In the genomic region with DNA sequence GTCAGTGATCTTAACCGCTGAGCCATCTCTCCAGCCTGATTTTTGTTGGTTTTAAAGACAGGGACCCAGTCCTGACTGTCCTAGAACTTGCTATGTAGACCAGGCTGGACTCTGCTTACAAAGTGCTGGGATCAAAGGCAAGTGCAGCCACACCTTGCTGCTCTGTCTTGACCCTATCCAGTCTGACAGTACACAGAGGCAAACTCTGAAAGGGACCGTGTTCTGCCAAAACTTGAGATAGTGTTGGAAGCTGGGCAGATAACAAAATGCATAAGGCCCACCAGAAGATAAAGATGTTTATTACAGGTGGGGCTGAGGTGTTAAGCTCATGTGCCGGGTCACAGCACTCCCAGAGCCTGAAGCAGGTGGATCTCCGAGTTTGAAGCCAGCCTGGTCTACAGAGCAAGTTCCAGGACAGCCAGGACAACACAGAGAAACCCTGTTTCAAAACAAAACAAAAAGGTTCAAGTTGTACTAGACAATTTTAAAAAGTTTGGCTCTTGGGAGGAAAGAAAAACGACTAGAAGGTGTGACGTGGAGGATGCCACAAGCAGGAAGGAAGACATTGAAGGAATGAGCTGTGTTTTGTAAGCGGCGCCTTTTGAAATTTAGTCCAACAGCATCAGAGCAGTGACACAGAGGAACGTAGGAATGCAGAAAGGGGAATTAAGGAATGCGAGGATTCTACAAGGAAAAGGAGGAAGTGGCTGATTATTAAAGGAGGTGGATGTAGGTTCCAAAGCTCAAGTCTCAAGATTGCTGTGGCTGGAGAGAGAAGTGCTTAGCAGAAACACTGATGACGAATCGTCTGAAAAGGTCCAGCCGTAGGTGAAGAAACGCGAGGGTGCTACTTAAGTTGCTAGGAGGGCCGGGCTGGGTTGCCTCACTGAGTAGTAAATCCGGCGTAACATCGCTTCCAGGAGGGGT, we compare ENCODE assay signal across 9 mouse cellular contexts. TPM values are rescaled to one million over a fixed set of nuclear protein-coding genes. Genes with fewer than 3 reads are reported as not detected.
DNase-seq lines count a peak whose midpoint lies in the region; ATAC-seq and TF ChIP-seq lines count a peak whose summit lies in the region.
"Had no signal": no experiment of that assay in that cellular context is flagged by ENCODE, and none has a peak within 500 bp of the region (broad histone marks: within the 10 kb centered on the region; RNA-seq: fewer than 3 reads in every experiment).

No protein-coding gene starts in this region.

- in situ Hi-C loops in ES-E14 (cut with MboI; ENCODE audit: low sequenced_read_pairs in 2 of 2, unreplicated experiment in 2 of 2): no loop called here

- TF ChIP-seq CTCF in gastrocnemius, adult 2 months (IDR thresholded peaks at IDR 0.05): no peak

- no peaks in the 10 kb centered on the region for H3K27me3 ChIP-seq in forebrain, embryonic 15.5 days
- H3K27me3 ChIP-seq in liver, embryonic 16.5 days (ENCODE audit: control insufficient read depth, insufficient read depth, low read depth, low read length): no peaks in the 10 kb centered on the region
- H3K27me3 ChIP-seq: Patski had no signal

- peak overlapping the region; percentile 89 for H3K4me2 ChIP-seq in forebrain, embryonic 15.5 days (replicated peaks)
- H3K4me2 ChIP-seq in liver, embryonic 16.5 days (ENCODE audit: low read depth, low read length): peak overlapping the region; percentile 79

- H3K4me3 ChIP-seq in gastrocnemius, adult 2 months: peak overlapping the region; percentile 73
- H3K4me3 ChIP-seq in ES-E14 (ENCODE audit: insufficient read depth in 1 of 2, low read depth in 1 of 2, low read length in 2 of 2, poor library complexity in 1 of 2, severe bottlenecking in 1 of 2): peak overlapping the region; percentile 82 to 87
- peak overlapping the region; percentile 69 for H3K4me3 ChIP-seq in forebrain, embryonic 15.5 days
- H3K4me3 ChIP-seq in liver, embryonic 16.5 days (ENCODE audit: low read depth, low read length): peak overlapping the region; percentile 82

- DNase-seq in gastrocnemius, adult 2 months: no peak
- DNase-seq in gastrocnemius, postnatal 36 days: no peak
- DNase-seq in ES-E14 (ENCODE audit: low read depth, low spot score) (no peak), adipocyte (ENCODE audit: low spot score) (no peak)
- no peak for DNase-seq in urinary bladder, postnatal 4 days (ENCODE audit: low spot score in 2 of 2)
- no peak for DNase-seq in adrenal gland, adult 18-20 months (ENCODE audit: low spot score in 2 of 2)

- no peaks in the 10 kb centered on the region for H3K9me3 ChIP-seq in ES-E14 (ENCODE audit: control insufficient read depth, insufficient read depth, low read depth, low read length)
- H3K9me3 ChIP-seq in forebrain, embryonic 15.5 days: no peaks in the 10 kb centered on the region
- no peaks in the 10 kb centered on the region for H3K9me3 ChIP-seq in liver, embryonic 16.5 days (replicated peaks; ENCODE audit: control insufficient read depth, low read length)

- H3K27ac ChIP-seq in gastrocnemius, adult 2 months: peak overlapping the region; percentile 54; the same call in 1 of the 2 replicates
- H3K27ac ChIP-seq in ES-E14 (ENCODE audit: insufficient read depth, low read depth, low read length, poor library complexity, severe bottlenecking): no peak overlapping the region; the same call in 1 of the 2 replicates
- no peak overlapping the region for H3K27ac ChIP-seq in forebrain, embryonic 15.5 days (replicated peaks)
- peak overlapping the region; percentile 86 for H3K27ac ChIP-seq in liver, embryonic 16.5 days (ENCODE audit: low read length)

- peak overlapping the region; percentile 85 for H3K9ac ChIP-seq in ES-E14 (ENCODE audit: insufficient read depth, low read depth, low read length, poor library complexity, severe bottlenecking)
- H3K9ac ChIP-seq in forebrain, embryonic 15.5 days (replicated peaks): peak overlapping the region; percentile 63
- peak overlapping the region; percentile 76 for H3K9ac ChIP-seq in liver, embryonic 16.5 days (ENCODE audit: low read depth, low read length)

- no peak for ATAC-seq in forebrain, embryonic 15.5 days (replicated peaks)
- peak; percentile 16 for ATAC-seq in liver, embryonic 16.5 days (ENCODE audit: low read depth)

- H3K36me3 ChIP-seq in ES-E14 (ENCODE audit: control insufficient read depth, insufficient read depth, low read length, poor library complexity, severe bottlenecking): peaks cover 6% of the 10 kb centered on the region
- H3K36me3 ChIP-seq in forebrain, embryonic 15.5 days: peaks cover 23% of the 10 kb centered on the region
- peaks cover 5% of the 10 kb centered on the region; the same call in 1 of the 2 replicates for H3K36me3 ChIP-seq in liver, embryonic 16.5 days (ENCODE audit: control insufficient read depth, insufficient read depth)

- no peaks in the 10 kb centered on the region for H3K4me1 ChIP-seq in ES-E14 (ENCODE audit: control insufficient read depth in 2 of 2, insufficient read depth in 2 of 2, low read length in 2 of 2, poor library complexity in 1 of 2)
- peaks cover 20% of the 10 kb centered on the region for H3K4me1 ChIP-seq in forebrain, embryonic 15.5 days
- peaks cover 21% of the 10 kb centered on the region for H3K4me1 ChIP-seq in liver, embryonic 16.5 days (ENCODE audit: control insufficient read depth, low read depth, low read length)

- 13% methylated on average over 19 of the region's 19 CpGs for WGBS in forebrain, embryonic 15.5 days
- WGBS in liver, embryonic 16.5 days (ENCODE audit: insufficient replicate concordance): 7% methylated on average over 19 of the region's 19 CpGs

- intact Hi-C loops in gastrocnemius, adult 2 months (cut with DNase I): no loop called here
- intact Hi-C loops in gastrocnemius, postnatal 36 days (cut with DNase I): no loop called here

TF ChIP-seq in ES-E14, 5 proteins besides CTCF, POLR2A, EP300 and RAD21:
- no peak for TF ChIP-seq HCFC1 (IDR thresholded peaks at IDR 0.05; ENCODE audit: borderline replicate concordance, insufficient read depth, low read length)
- TF ChIP-seq CHD2 (IDR thresholded peaks at IDR 0.05; ENCODE audit: low read depth, low read length): no peak
- TF ChIP-seq ZNF384 (IDR thresholded peaks at IDR 0.05; ENCODE audit: low read depth, low read length): no peak
- no peak for TF ChIP-seq ZC3H11A (IDR thresholded peaks at IDR 0.05; ENCODE audit: borderline replicate concordance, low read depth, low read length)
- TF ChIP-seq MAFK (IDR thresholded peaks at IDR 0.05; ENCODE audit: insufficient read depth, low read depth, low read length): no peak

RNA-seq across cellular contexts. Expression of a gene that starts 0.9 kb away (rescaled TPM):
- 1 to 10 TPM; 2.3 to 3.7 TPM for total RNA-seq in gastrocnemius, adult 2 months (2021)
- 1 to 10 TPM; 1.2 to 2.5 TPM for total RNA-seq in gastrocnemius, postnatal 36 days (2021)
- 5.9 and 7.2 TPM in 2 replicates for total RNA-seq in ES-E14 (2012; rRNA removed)
- 35.3 TPM in 2 replicates for polyA plus RNA-seq in forebrain, embryonic 15.5 days (2015; fragmentation: Nextera tagmentation; extraction: Ambion mirVana)
- 1.4 TPM in 2 replicates for polyA plus RNA-seq in liver, embryonic 16.5 days (2015; fragmentation: Nextera tagmentation; extraction: Ambion mirVana)
- 10 to 100 TPM in 1 of 2 experiments, 1 to 10 TPM in 1; 7.2 to 10.6 TPM for total RNA-seq in adrenal gland, adult 18-20 months (2021)

RNA-seq across cellular contexts. Expression of a gene that starts 10.7 kb away (rescaled TPM):
- total RNA-seq in gastrocnemius, adult 2 months (2021): 10 to 100 TPM; 72.3 to 86.8 TPM
- 10 to 100 TPM; 69.8 to 74.3 TPM for total RNA-seq in gastrocnemius, postnatal 36 days (2021)
- 57.6 and 61.1 TPM in 2 replicates for total RNA-seq in ES-E14 (2012; rRNA removed)
- 113 TPM in 2 replicates for polyA plus RNA-seq in forebrain, embryonic 15.5 days (2015; fragmentation: Nextera tagmentation; extraction: Ambion mirVana)
- 65.7 and 69.9 TPM in 2 replicates for polyA plus RNA-seq in liver, embryonic 16.5 days (2015; fragmentation: Nextera tagmentation; extraction: Ambion mirVana)
- total RNA-seq in adrenal gland, adult 18-20 months (2021): 10 to 100 TPM; 85.5 to 99.2 TPM

RNA-seq across cellular contexts. Expression of a gene that starts 33.1 kb away (rescaled TPM):
- under 1 TPM; 0.17 to 0.26 TPM for total RNA-seq in gastrocnemius, adult 2 months (2021)
- under 1 TPM; 0.30 to 0.41 TPM for total RNA-seq in gastrocnemius, postnatal 36 days (2021)
- total RNA-seq in ES-E14 (2012; rRNA removed): 0.11 and 0.18 TPM in 2 replicates
- polyA plus RNA-seq in forebrain, embryonic 15.5 days (2015; fragmentation: Nextera tagmentation; extraction: Ambion mirVana): 0.47 and 0.48 TPM in 2 replicates
- polyA plus RNA-seq in liver, embryonic 16.5 days (2015; fragmentation: Nextera tagmentation; extraction: Ambion mirVana): 4.5 and 5.5 TPM in 2 replicates
- total RNA-seq in adrenal gland, adult 18-20 months (2021): 1 to 10 TPM; 2.3 to 3.0 TPM
- polyA plus RNA-seq: Patski had no signal

RNA-seq across cellular contexts. Expression of a gene that starts 39.0 kb away (rescaled TPM):
- 1 to 10 TPM; 7.3 to 7.4 TPM for total RNA-seq in gastrocnemius, adult 2 months (2021)
- 1 to 10 TPM; 5.8 to 7.6 TPM for total RNA-seq in gastrocnemius, postnatal 36 days (2021)
- 15.0 and 21.8 TPM in 2 replicates for total RNA-seq in ES-E14 (2012; rRNA removed)
- 58.9 and 63.8 TPM in 2 replicates for polyA plus RNA-seq in forebrain, embryonic 15.5 days (2015; fragmentation: Nextera tagmentation; extraction: Ambion mirVana)
- polyA plus RNA-seq in liver, embryonic 16.5 days (2015; fragmentation: Nextera tagmentation; extraction: Ambion mirVana): 23.3 and 25.3 TPM in 2 replicates
- 10 to 100 TPM; 18.7 to 25.2 TPM for total RNA-seq in adrenal gland, adult 18-20 months (2021)

RNA-seq across cellular contexts. Expression of a gene that starts 46.3 kb away (rescaled TPM):
- total RNA-seq in gastrocnemius, adult 2 months (2021): 100 to 1,000 TPM; 102 to 108 TPM
- total RNA-seq in gastrocnemius, postnatal 36 days (2021): 10 to 100 TPM; 74.6 to 80.1 TPM
- total RNA-seq in ES-E14 (2012; rRNA removed): 20.1 and 20.2 TPM in 2 replicates
- polyA plus RNA-seq in forebrain, embryonic 15.5 days (2015; fragmentation: Nextera tagmentation; extraction: Ambion mirVana): 35.3 and 35.4 TPM in 2 replicates
- 12.7 and 12.9 TPM in 2 replicates for polyA plus RNA-seq in liver, embryonic 16.5 days (2015; fragmentation: Nextera tagmentation; extraction: Ambion mirVana)
- total RNA-seq in adrenal gland, adult 18-20 months (2021): 10 to 100 TPM; 63.0 to 77.6 TPM

Comparison
In these comparisons a context has a peak if more than half of its experiments do, and no peak if none do; other contexts are left out.
1. H3K27ac ChIP-seq: peak in gastrocnemius, adult 2 months (single experiment) and liver, embryonic 16.5 days (single experiment); none in ES-E14 (single experiment) and forebrain, embryonic 15.5 days (single experiment).
2. Peak in every context shown above with its lines, with median percentiles within 50 percentile points of each other: H3K4me3 ChIP-seq and H3K9ac ChIP-seq.